Mouse (Mus musculus): Measurements from ENCODE around the gene Ms4a14.

- no peak for TF ChIP-seq RCOR1 (IDR thresholded peaks at IDR 0.05; ENCODE audit: low read depth, low read length)
- TF ChIP-seq ETS1 (IDR thresholded peaks at IDR 0.05; ENCODE audit: low read depth, low read length) = no peak
- TF ChIP-seq CTCF (IDR thresholded peaks at IDR 0.05 in 2 of 3, conservative IDR thresholded peaks at IDR 0.05 in 1 of 3; ENCODE audit: control insufficient read depth in 1 of 3, insufficient read depth in 1 of 3, low read depth in 2 of 3, low read length in 3 of 3, poor library complexity in 1 of 3, severe bottlenecking in 1 of 3) = no peak
- no peak for TF ChIP-seq POLR2AphosphoS2 (IDR thresholded peaks at IDR 0.05; ENCODE audit: low read length)
- no peak for TF ChIP-seq JUND (IDR thresholded peaks at IDR 0.05; ENCODE audit: low read depth, low read length)
These were observed 21.7 kb upstream of the Ms4a14 start, which contains the start of gene Ms4a7 for GRCm38 (mm10) chr19:11335932-11336331.
